Mouse (Mus musculus): ENCODE data around the gene Hnrnpdl.

Hnrnpdl gene

GRCm38 (mm10) chr5:100047143-100047640 lies 7.7 kb upstream of the Hnrnpdl start:
- DNase-seq (ENCODE audit: low spot score in 2 of 2) = no peak

DNA sequence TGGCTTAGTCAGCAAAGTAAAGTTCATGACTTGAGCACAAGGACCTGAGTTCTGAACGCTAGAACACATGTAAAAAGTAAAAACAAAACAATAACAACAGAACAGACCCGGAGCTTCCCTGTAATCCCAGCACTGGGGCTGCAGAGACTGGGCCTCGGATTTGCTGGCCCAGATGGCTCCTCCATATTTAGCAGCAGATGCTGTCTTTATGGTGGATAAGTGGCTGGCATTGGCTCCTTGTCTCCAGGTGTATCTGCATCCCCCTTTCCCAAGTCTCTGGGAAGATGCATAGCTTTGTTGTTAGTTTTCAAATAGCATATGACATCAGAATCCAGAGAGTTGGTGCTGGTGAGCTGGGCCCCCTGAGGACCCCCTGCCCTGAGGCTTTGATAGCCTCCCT lies 6.6 kb upstream of the Hnrnpdl start:
- no peak for DNase-seq (ENCODE audit: low spot score in 2 of 2)

DNA sequence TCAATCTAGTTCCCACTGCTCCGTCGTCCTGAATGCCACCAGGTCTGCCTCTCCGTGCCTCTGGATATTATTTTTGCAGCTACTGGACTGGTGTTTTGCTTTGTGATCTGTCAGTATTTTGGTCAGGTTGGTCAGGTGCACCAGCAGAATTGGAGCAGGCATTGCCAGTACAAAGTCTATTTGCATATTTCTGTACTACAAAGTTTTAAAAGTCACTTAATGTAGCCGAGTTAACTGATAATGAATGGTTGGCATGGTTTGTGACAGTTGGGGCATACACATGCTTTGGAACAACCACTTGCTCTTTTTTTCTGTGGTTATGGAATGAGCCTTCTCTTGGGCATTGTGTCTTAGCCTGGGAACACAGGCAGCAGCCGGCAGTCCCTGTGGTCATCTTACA lies 5.2 kb upstream of the Hnrnpdl start:
- DNase-seq (ENCODE audit: low spot score in 2 of 2) = no peak

- no peak for DNase-seq (ENCODE audit: low spot score in 2 of 2)
Observed at GRCm38 (mm10) chr5:100044030-100044429, 4.6 kb upstream of the Hnrnpdl start.

- no peak for DNase-seq (ENCODE audit: low spot score in 2 of 2)
Observed at GRCm38 (mm10) chr5:100043361-100043760, 3.9 kb upstream of the Hnrnpdl start.

DNA sequence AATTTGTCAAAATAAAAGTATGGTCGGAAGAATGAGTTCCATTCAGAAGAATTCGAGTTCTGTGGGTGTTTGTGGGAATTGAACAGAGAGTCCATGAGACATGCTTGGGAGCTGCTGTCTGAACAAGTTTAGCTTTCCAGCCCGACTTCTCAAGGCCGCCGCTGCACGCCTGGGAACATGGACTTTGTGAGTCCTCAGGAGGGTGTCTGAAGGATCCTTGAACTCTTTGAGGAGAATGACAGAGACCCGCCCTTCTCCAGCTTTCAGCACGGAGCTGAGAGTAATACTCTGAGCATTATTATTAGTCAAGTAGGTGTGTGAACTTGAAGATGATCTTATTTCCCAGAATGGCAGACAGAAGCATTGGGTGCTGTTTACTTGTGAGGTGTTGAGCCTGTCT lies 3.0 kb upstream of the Hnrnpdl start:
- no peak for DNase-seq (ENCODE audit: low spot score in 2 of 2)

- no peak for DNase-seq (ENCODE audit: low spot score in 2 of 2)
Observed at GRCm38 (mm10) chr5:100041272-100041671, 1.8 kb upstream of the Hnrnpdl start.

DNA sequence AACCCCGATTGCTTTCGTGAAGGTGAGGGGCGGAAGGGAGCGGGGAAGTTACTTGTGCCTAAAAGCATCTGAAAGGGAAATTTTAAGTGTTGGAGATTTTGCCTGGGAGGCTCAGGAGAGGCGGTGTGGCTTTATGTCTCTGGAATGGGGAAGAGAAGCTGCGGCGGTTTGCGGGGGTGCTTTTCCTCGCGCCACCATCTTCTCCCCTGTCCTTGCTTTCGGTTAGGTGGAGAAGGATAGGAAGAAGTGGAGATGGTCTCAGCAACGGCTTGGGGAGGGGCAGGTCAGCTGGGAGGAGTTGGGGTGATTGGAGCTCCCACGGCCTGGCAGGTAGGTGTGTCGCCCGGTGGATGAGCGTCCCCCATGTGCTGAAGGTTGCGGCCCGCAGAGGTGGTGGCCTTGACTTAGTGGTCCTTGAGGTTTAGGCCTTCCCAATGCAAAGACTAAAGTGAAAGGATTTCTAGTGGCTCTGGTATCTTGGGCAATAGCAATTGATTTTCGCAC lies 869 bp upstream of the Hnrnpdl start:
- peak in 1 of 2 experiments; percentile 24 for DNase-seq (ENCODE audit: low spot score in 2 of 2)

DNA sequence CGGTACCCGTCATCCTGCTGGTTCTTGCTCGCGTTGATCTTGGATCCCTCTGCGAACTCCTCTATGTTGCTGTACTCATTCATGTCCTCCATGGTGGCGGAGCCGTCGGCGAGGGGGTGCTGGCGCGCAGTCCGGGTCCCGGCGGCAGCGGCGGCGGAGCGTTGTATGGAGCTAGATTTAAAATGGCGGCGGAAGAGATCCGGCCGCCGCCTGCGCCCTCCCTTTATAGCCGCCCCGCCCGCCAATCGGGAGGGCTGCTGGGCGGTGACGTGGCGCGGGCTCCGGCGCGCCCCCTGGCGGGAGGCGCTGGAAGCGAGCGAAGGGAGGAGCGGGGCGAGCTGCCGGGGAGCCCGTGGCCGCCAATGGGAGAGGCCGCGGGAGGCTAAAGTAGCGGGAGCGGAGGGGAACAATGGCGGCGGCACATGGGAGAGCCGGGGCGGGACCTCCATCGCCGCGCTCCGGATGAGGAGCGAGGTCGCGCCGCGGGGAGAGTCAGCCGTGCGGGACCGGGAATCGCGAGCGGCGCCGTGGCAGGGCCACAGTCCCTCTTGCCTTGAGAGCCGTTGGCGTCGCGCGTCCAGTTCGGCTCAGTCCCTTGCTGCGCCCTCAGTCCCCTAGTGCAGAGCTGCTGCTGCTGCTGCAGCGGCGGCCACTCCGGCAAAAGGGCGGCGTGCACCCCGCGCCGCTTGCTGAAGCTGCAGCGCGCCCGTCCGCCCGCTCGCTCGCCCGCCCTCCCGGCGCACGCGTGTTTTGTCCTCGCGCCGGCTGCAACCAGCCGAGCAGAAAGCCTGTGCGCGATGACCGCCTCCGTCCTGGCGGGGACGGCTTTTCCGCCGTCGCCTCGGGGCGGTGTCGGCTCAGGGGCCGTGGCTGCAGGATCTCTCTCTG lies 506 bp downstream of the Hnrnpdl start:
- peak; percentile 93 to 99 for DNase-seq (ENCODE audit: low spot score in 2 of 2)

- peak; percentile 91 to 95 for DNase-seq (ENCODE audit: low spot score in 2 of 2)
Observed at GRCm38 (mm10) chr5:100037965-100038713, 1.3 kb downstream of the Hnrnpdl start.

GRCm38 (mm10) chr5:100036681-100037080 lies 2.8 kb downstream of the Hnrnpdl start:
- DNase-seq (ENCODE audit: low spot score in 2 of 2) = peak; percentile 29 to 32

- no peak for DNase-seq (ENCODE audit: low spot score in 2 of 2)
Observed at GRCm38 (mm10) chr5:100035950-100036349, 3.5 kb downstream of the Hnrnpdl start.

DNA sequence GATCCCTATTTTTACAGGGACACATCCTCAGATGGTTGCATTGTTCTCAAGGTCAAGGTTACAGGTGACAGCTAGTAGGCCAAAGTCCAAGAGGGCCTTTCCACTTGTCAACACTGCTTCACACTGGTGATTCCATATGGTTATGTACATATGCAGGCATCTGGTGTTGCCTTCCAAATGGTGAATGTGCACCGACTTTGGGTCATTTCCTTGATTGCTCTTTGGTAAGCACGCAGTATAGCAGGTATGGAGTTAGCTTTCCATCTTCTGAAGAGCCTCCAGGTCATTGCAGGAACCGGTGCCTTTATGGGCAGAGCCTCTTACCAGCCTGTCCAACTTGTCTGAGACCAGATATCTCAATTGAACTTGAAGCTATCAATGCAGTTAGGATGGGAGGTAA lies 6.8 kb downstream of the Hnrnpdl start:
- no peak for DNase-seq (ENCODE audit: low spot score in 2 of 2)

GRCm38 (mm10) chr5:100032107-100032506 lies 7.4 kb downstream of the Hnrnpdl start:
- DNase-seq (ENCODE audit: low spot score in 2 of 2) = no peak

DNA sequence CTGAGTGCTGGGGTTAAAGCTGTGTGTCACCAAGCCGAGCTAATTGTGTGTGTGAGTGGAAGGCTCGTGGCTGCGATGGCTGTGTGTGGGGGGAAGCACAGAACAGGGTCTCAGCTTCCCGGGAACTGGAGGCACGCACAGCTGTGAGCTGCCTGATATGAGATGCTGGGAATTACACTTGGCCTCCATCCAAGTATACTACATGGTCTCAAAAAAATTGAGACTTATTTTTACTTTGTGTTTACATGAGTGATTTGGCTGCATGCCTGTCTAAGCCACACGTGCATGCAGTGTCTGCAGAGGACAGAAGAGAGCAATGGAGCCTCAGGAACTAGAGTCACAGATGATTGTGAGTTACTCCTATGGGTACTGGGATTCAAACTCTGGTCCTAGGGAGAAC lies 9.4 kb downstream of the Hnrnpdl start:
- DNase-seq (ENCODE audit: low spot score in 2 of 2) = no peak

DNA sequence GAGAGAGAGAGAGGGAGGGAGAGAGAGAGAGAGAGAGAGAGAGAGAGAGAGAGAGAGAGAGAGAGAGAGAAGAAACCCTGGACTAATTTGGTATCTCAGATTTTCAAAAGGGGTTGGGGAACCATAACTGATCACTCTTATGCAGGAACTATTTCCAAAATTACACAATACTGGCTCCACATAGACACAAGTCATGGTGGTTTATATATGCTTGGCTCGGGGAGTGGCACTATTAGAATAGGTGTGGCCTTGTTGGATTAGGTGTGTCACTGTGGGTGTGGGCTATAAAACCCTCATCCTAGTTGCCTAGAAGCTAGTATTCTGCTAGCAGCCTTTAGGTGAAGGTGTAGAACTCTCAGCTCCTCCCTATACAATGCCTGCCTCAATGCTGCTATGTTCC lies 14.6 kb downstream of the Hnrnpdl start:
- no peak for DNase-seq (ENCODE audit: low spot score in 2 of 2)

- no peak for DNase-seq (ENCODE audit: low spot score in 2 of 2)
Observed at GRCm38 (mm10) chr5:100024403-100024802, 15.1 kb downstream of the Hnrnpdl start.

DNA sequence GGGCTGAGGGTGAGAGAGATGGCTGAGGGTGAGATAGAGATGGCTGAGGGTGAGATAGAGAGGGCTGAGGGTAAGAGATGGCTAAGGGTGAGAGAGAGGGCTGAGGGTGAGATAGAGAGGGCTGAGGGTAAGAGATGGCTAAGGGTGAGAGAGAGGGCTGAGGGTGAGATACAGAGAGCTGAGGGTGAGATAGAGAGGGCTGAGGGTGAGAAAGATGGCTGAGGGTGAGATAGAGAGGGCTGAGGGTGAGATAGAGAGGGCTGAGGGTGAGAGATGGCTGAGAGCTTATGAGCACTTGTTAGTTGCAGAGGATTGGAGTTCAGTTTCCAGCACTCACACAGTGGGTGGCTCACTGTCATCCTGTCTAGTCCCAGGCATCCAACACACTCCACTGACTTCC lies 19.4 kb downstream of the Hnrnpdl start:
- no peak for DNase-seq (ENCODE audit: low spot score in 2 of 2)

DNA sequence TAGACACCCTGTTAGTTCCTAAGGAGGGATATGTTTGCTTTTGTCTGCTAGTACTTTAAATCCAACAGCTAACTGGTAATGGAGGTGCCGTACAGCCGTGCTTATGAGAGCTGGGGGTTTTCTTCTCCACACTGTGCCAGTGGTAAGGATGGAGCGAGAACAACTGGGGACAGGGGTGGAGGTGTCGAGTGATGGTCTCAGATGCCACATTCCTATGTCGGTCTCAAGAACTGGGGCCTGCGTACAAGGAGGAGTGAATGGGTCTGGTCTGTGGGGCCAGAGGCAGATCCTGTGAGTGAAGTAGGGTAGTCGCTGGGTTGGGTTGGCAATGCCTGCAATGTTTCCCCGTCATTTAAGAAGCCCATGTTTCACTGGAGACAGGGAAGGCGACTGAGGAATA lies 26.9 kb downstream of the Hnrnpdl start:
- no peak for DNase-seq (ENCODE audit: low spot score in 2 of 2)

DNA sequence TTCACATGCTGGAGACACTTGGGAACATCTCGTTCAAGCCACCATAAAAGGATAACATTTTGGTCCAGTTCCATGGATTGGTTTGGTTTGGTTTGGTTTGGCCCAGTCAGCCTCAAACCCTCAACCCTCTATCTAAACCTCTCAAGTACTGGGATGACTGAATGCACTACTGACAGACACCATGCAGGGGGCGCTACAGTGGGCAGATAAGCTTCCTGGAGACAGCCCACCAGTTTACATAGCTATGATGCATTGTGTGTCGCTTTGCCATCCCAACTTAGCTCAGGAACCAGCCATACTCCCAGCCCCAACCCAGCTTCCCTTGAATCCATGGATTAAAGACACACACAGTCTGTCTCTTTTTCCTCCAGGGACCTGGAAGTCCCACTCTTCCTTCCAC lies 31.0 kb downstream of the Hnrnpdl start:
- no peak for DNase-seq (ENCODE audit: low spot score in 2 of 2)

DNA sequence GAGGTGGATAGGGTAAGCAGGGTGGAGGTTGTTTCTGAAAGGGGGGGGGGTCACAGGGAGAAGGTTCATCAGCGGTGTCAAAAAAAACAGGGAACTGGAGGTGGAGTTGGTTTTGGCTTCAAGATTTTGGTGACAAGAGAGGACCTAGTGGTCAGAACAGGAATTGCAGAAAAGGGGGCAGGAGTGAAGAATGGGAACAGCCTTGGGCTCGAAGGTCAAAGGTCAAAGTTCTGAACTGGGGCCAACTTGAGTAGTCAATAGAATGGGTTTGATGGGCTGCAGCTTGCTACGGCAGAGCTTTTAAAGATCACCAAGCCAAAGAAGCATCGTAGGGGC lies 32.5 kb downstream of the Hnrnpdl start:
- DNase-seq (ENCODE audit: low spot score in 2 of 2) = peak in 1 of 2 experiments; percentile 18

DNA sequence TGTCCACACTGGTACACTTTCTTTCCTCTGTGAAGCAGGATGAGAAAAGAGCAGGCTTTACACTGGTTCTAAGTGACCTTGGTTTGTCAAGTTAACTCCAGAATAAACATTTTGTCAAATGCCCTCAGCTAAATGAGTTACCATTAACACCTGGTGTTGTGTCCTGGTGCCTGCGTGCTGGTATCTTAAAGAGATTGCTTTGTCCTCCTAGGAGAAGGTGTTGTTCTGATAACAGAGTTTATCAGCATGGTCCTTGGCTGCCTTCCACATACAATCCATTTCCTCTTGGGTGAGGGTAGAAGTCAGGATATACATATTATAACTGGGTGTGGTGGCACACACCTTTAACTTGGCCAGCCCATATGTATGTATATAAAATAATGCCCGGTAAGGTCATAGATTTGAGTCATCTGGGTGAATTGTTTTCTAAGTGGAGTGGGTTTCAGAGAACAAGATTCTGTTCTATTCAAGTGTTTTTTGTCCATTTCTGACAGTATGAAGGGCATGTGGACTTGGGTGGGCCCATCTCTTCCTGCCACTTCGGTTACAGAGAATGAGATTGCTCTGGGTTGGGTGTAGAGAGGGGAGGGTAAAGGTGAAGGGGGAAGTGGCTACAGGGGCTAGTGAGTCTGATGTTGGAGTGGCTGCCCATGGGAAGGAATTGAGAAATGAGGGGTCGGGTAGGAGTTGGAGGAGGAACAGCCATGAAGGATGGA lies 33.0 kb downstream of the Hnrnpdl start:
- DNase-seq (ENCODE audit: low spot score in 2 of 2) = no peak
